Mouse (Mus musculus) induced T-regulatory cell, adult 2 months (primary cell): Measurements from ENCODE around the gene Zfp667.

Experiments used
- DNase-seq: peaks from one replicate; pipeline ENCODE4 v3.0.0-alpha.2; 2012; ENCODE audit warnings: low read depth

Gene Zfp667

DNA sequence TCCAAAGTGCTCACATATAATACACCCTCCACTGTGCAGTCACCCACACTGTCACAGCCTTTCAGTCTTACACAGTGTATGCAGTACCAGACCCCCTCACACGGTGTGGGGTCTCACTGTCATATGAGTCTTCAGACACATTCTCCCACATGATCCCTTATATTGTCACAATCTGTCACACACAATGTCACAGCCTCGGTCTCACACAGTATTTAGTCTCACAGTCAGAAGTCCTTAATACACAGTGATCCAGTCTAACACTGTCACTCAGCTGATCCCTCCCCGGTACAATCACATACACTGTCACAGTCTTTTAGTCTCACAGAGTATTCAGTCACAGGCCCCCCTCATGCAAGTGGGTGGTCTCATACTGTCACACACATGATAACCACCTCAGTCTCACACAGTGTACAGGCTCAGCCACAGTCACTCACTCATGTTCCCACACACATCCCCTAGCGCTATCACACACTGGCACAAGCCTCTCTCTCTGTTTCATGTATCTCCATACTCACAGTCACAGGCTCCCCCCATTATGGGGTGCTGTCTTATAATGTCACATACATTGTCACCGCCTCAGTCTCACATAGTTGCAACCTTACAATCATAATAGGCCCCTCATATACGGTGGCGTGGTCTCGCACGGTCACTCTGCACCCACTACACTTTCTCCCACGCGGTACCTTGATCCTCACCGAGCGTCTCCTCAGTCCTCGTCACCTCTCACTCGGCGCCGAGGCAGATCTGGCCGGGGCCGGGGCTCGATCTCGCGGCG lies 44.3 kb downstream of the Zfp667 start:
- no peak for DNase-seq

DNA sequence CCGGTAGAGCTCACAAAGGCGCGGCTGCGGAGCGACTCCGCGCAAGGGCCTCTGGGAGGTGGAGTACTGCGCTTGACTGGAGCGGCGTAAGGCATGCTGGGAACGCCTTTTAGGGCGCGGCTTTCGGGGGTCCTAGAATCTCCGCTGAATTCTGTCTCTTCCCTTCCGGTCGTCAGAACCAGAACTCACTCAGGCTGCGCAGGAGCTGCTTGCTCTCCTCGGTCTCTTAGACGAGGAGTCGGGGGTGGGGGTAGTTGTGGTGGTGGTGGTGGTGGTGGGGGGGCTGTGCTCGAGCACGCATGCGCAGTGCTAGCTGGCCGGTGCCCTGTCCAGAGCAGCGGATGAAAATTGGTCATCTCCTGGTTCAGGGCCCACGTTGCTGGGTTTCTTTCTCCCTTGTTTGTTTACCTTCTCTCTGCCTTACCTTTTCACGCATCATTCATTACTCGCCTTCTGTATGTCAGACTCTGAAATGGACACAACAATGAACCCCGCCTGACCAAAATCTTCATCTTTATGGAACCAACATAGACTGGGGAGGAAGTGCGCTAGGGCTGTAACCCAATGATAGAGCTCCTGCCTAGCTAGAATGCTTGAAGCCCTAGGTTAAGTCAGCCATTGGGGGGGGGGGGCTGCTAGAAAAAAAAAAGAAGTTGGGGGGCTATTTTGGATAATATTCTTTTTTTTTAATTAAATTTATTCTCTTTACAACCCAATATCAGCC lies 45.0 kb downstream of the Zfp667 start, which contains the start of gene Zfp583:
TSS of gene Zfp583 (minus strand) at position 53 of the 724 bp plus-strand sequence.
- peak; percentile 60 for DNase-seq

DNA sequence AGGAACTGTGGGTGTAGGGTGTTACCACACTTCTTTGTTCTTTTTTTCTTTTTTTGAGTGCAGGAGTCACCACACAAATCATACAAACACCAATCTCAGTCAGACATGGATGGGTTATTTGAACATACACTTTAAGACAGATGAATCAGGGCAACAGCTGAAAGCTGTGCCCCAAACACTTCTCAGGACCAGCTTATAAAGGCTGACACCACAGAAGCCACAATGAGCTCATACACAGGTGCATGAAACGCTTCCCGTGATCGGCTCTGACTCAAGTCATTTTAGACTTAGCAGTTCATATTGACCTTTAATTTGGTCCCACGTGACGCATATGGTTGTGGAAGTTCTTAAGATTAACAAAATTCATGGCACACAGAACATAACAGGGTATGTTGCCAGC lies 53.5 kb downstream of the Zfp667 start:
- DNase-seq, result no peak

DNA sequence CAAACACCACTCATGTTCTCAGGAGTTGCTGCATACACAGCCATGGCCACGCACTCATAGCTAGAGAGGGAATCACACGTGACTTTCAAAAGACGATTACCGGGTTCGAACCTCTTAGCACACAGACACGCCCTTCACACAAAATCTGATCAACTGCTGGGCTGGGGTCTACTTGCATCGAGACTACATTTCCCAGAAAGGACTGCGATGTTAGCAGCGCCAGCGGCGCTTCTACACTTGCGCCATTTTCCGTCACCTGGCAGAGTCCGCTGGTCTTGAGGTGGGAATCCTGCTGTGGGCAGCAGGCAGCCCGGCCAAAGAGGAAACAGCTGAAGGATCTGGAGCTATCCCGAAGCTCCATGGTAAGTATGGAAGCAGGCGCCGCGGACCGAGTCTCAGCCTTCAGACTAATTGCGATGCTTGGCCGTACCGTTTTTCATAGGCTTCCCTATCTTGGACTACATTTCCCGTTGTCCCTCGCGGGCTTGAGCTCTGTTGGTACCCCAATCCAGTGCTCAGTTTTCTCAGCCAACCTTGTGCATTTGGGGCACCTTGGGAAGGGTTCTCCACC lies 57.2 kb downstream of the Zfp667 start, which contains the start of gene Gm3854:
TSS of gene Gm3854 (plus strand) at position 259 of the 571 bp plus-strand sequence.
- DNase-seq, result peak; percentile 11

DNA sequence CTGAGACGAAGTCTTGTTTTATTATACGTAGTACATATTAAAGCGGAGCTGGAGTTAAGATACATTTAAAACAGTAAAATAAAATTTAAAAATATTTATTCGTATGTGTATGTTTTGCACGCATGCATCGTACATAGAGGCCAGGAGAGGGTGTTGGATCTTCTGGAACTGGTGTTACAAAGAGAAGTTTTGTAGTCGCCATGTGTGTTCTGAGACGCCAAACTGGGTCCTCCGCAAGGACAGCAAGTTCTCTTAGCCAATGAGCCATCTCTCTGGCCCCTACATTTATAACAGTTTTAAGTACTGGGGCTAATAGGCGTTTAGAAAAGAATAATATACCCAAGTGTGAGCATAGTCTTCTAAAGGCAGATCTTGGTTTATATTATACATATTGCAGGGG lies 57.7 kb downstream of the Zfp667 start:
- DNase-seq, result no peak
